1 mouse cellular context compared by ENCODE assay signal in the genomic region with DNA sequence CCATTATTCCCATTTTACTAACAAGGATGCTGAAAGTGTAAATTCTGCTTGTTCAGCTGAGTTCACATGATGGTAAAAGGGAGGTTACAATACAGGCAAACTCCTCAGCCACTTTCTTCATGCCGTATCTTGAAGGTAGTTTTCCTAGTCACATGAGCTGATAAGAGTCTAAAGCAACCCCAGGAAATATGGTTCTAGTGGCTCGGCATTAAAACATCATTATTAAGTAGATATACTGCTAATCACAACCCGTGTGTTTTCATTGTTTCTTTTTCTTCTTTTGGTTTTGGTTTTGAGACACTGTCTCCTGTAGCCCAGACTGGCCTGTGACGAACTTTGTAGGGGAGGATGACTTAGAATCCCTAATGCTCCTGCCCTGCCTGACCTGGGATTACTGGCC.
TF ChIP-seq lines count a peak whose summit lies in the region.

No protein-coding gene starts in this region.

TF ChIP-seq in MEL, 35 proteins besides CTCF, POLR2A, EP300 and RAD21 (continued from another document):
- TF ChIP-seq ZC3H11A (IDR thresholded peaks at IDR 0.05; ENCODE audit: low read depth, low read length) (no peak), SIN3A (IDR thresholded peaks at IDR 0.05; ENCODE audit: low read length) (peak; percentile 77), BHLHE40 (IDR thresholded peaks at IDR 0.05; ENCODE audit: borderline replicate concordance, low read depth, low read length) (peak; percentile 90), TBP (IDR thresholded peaks at IDR 0.05; ENCODE audit: low read depth, low read length) (peak; percentile 57; the same call in 1 of the 2 replicates), USF1 (IDR thresholded peaks at IDR 0.05; ENCODE audit: low read depth, low read length) (peak; percentile 88), ZKSCAN1 (IDR thresholded peaks at IDR 0.05; ENCODE audit: low read depth, low read length) (no peak), POLR2AphosphoS2 (IDR thresholded peaks at IDR 0.05; ENCODE audit: low read length) (no peak)
